Mouse (Mus musculus) cortical plate, adult 2 months (tissue): ENCODE measurements at regions not wholly inside any gene's neighbourhood (a gene's known extent, or its start where the extent isn't known, plus 50 kb on each side); places are given as distances from the start of the nearest gene placed in this dataset.

Experiments used
- CTCF ChIP-seq: fragments of 200-500 bp; IDR thresholded peaks from 2 replicates; pipeline ENCODE4 v1.5.1; 2011; ENCODE audit warnings: mild to moderate bottlenecking, control low read depth, low read length; ENCODE audit not compliant: insufficient read depth; ENCODE audit errors: extremely low read depth
- POLR2A ChIP-seq: fragments of 200-500 bp; IDR thresholded peaks from 2 replicates; pipeline ENCODE4 v1.6.1; 2011; ENCODE audit warnings: mild to moderate bottlenecking, low read length, control low read depth; ENCODE audit not compliant: insufficient read depth; ENCODE audit errors: extremely low read depth

GRCm38 (mm10) chr10:9239956-9240355 lies 354.1 kb upstream of the Sash1 start:
- TF ChIP-seq POLR2A (no peak), CTCF (no peak)
